ENCODE assay signal across 31 mouse cellular contexts in the genomic region with DNA sequence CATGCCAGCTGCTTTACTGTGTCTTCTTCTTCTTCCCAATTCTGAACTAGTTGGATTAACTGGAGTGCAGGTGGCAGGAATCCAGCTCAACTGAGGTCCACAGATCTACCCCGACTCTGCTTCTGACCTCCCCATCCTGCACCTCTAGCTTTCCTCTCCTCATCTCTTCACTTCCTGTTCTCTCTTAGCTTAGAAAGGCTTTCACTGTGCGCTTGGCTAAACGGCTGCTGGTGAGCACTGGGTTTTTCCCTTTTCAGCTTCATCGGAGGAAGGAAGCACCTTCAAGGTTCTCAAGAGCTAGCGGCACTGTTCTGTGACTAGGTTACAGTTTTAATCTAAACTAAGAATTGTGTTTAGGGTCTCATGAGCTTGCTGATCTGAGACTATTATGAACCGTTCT. TPM values are rescaled to one million over a fixed set of nuclear protein-coding genes. Genes with fewer than 3 reads are reported as not detected.
DNase-seq lines count a peak whose midpoint lies in the region; ATAC-seq lines count a peak whose summit lies in the region.
"Had no signal": no experiment of that assay in that cellular context is flagged by ENCODE, and none has a peak within 500 bp of the region (broad histone marks: within the 10 kb centered on the region; RNA-seq: fewer than 3 reads in every experiment).

No protein-coding gene starts in this region.

- 92% methylated on average over 6 of the region's 6 CpGs for WGBS in hindbrain, embryonic 13.5 days

- intact Hi-C loops in gastrocnemius, postnatal 36 days (cut with DNase I): loop anchor here (10.0 kb wide), 1 partner anchor 58 kb away; no protein-coding TSS in a partner anchor

- no peaks in the 10 kb centered on the region for H3K4me1 ChIP-seq in hindbrain, embryonic 13.5 days (replicated peaks)
- H3K4me1 ChIP-seq: embryonic facial prominence, embryonic 12.5 days; kidney, embryonic 15.5 days; liver, embryonic 15.5 days; neural tube, embryonic 12.5 days; stomach, embryonic 15.5 days had no signal

- peak; percentile 1 to 5 for DNase-seq in thymus, postnatal 36 days
- no peak for DNase-seq in thymus, postnatal 0 days (ENCODE audit: low spot score)
- DNase-seq in splenic B cell, adult 2 months (ENCODE audit: low read depth, low spot score): peak; percentile 78
- DNase-seq in right cerebral cortex, adult 2 months (ENCODE audit: low spot score in 2 of 2): no peak
- DNase-seq in gastrocnemius, postnatal 36 days: no peak
- DNase-seq: adrenal gland, adult 8-10 months; cerebellum, adult 8-10 months; embryo, embryonic 11 days; gastrocnemius, postnatal 25 days; heart, adult 18-20 months; heart, postnatal 36 days; kidney, adult 18-20 months; kidney, postnatal 36 days; liver; lung, embryonic 14.5 days; lung, postnatal 14 days had no signal

- H3K27me3 ChIP-seq in splenic B cell, adult 2 months (ENCODE audit: control insufficient read depth, insufficient read depth, low read length, poor library complexity, severe bottlenecking): no peaks in the 10 kb centered on the region
- no peaks in the 10 kb centered on the region for H3K27me3 ChIP-seq in hindbrain, embryonic 13.5 days
- H3K27me3 ChIP-seq: embryonic facial prominence, embryonic 12.5 days; kidney, embryonic 15.5 days; liver, embryonic 15.5 days; neural tube, embryonic 12.5 days; stomach, embryonic 15.5 days had no signal

- H3K27ac ChIP-seq in hindbrain, embryonic 13.5 days: no peak overlapping the region
- H3K27ac ChIP-seq: embryonic facial prominence, embryonic 12.5 days; hindbrain, embryonic 14.5 days; kidney, embryonic 15.5 days; liver, embryonic 15.5 days; neural tube, embryonic 12.5 days; stomach, embryonic 15.5 days had no signal

- H3K4me3 ChIP-seq in hindbrain, embryonic 13.5 days: no peak overlapping the region
- H3K4me3 ChIP-seq: embryonic facial prominence, embryonic 12.5 days; kidney, embryonic 15.5 days; liver, embryonic 15.5 days; neural tube, embryonic 12.5 days; stomach, embryonic 15.5 days had no signal

- H3K36me3 ChIP-seq in splenic B cell, adult 2 months (ENCODE audit: control insufficient read depth, insufficient read depth, low read length, poor library complexity, severe bottlenecking): no peaks in the 10 kb centered on the region
- no peaks in the 10 kb centered on the region for H3K36me3 ChIP-seq in hindbrain, embryonic 13.5 days
- H3K36me3 ChIP-seq: embryonic facial prominence, embryonic 12.5 days; kidney, embryonic 15.5 days; liver, embryonic 15.5 days; neural tube, embryonic 12.5 days; stomach, embryonic 15.5 days had no signal

- peak; percentile 94 for ATAC-seq in CD4-positive, CD25-positive, alpha-beta regulatory T cell, adult 4 months
- ATAC-seq in inflammation-experienced regulatory T-cells, adult 6 months: peak; percentile 79
- ATAC-seq in hindbrain, embryonic 13.5 days (ENCODE audit: low FRiP score): no peak
- ATAC-seq: forebrain, embryonic 14.5 days; midbrain, embryonic 16.5 days had no signal

- no peaks in the 10 kb centered on the region for H3K9me3 ChIP-seq in hindbrain, embryonic 13.5 days
- H3K9me3 ChIP-seq: embryonic facial prominence, embryonic 12.5 days; kidney, embryonic 15.5 days; liver, embryonic 15.5 days; neural tube, embryonic 12.5 days; stomach, embryonic 15.5 days had no signal

- no peak overlapping the region for H3K9ac ChIP-seq in hindbrain, embryonic 13.5 days
- H3K9ac ChIP-seq: embryonic facial prominence, embryonic 12.5 days; hindbrain, embryonic 14.5 days; kidney, embryonic 15.5 days; liver, embryonic 15.5 days; lung, embryonic 14.5 days; neural tube, embryonic 12.5 days; stomach, embryonic 15.5 days had no signal

- H3K4me2 ChIP-seq in hindbrain, embryonic 13.5 days: no peak overlapping the region
- H3K4me2 ChIP-seq: embryonic facial prominence, embryonic 12.5 days; heart, embryonic 11.5 days; hindbrain, embryonic 14.5 days; kidney, embryonic 15.5 days; liver, embryonic 15.5 days; lung, embryonic 14.5 days; midbrain, embryonic 11.5 days; neural tube, embryonic 12.5 days; stomach, embryonic 15.5 days had no signal

RNA-seq across cellular contexts. Expression of gene Rxfp1, which starts 8.9 kb away (rescaled TPM):
- 1.3 and 1.6 TPM in 2 replicates for polyA plus RNA-seq in thymus, postnatal 0 days (2015; fragmentation: Nextera tagmentation; extraction: Ambion mirVana)
- not detected for polyA plus RNA-seq in CD4-positive, CD25-positive, alpha-beta regulatory T cell, adult 4 months (2017; shearing (Covaris generic))
- polyA plus RNA-seq in inflammation-experienced regulatory T-cells, adult 6 months (2017; shearing (Covaris generic)): under 1 TPM in 1 of 3 experiments, not detected in 2; 0.11 TPM
- 0.04 TPM in 2 replicates for polyA plus RNA-seq in hindbrain, embryonic 13.5 days (2015; fragmentation: Nextera tagmentation; extraction: Ambion mirVana)
- not detected for total RNA-seq in gastrocnemius, postnatal 36 days (2021)
- total RNA-seq: gastrocnemius, adult 18-20 months; gastrocnemius, postnatal 25 days had no signal
- polyA plus RNA-seq: intestine, embryonic 14.5 days; liver, embryonic 15.5 days; midbrain, embryonic 11.5 days; stomach, embryonic 15.5 days had no signal

Comparison
In these comparisons a context has a peak if more than half of its experiments do, and no peak if none do; other contexts are left out.
1. DNase-seq: peak in thymus, postnatal 36 days (2 of 2) and splenic B cell, adult 2 months (single experiment); none in thymus, postnatal 0 days (single experiment), right cerebral cortex, adult 2 months (0 of 2) and gastrocnemius, postnatal 36 days (0 of 2).